Mouse (Mus musculus): ENCODE measurements around the gene Map1lc3a. TPM values are rescaled to one million over a fixed set of nuclear protein-coding genes. Genes with fewer than 3 reads are reported as not detected.

Gene Map1lc3a
- polyA plus RNA-seq, 1 experiment from 2014 or later, result 680 TPM

GRCm38 (mm10) chr2:155295453-155295852 is 19.4 kb downstream of the Map1lc3a start:
- 95% methylated on average over 6 of the region's 6 CpGs for WGBS
- Histone ChIP-seq H3K9me3 (ENCODE audit: control insufficient read depth, low read length) (no peaks in the 10 kb centered on the region), H3K4me1 (ENCODE audit: control insufficient read depth, insufficient read depth, low read length) (no peaks in the 10 kb centered on the region), H3K27ac (ENCODE audit: low read depth, low read length) (no peak overlapping the region), H3K27me3 (ENCODE audit: control insufficient read depth, insufficient read depth, low read length) (no peaks in the 10 kb centered on the region), H3K36me3 (ENCODE audit: control insufficient read depth, insufficient read depth, low read length) (peaks cover 35% of the 10 kb centered on the region), H3K4me2 (ENCODE audit: low read depth, low read length) (no peak overlapping the region), H3K4me3 (ENCODE audit: low read depth, low read length) (no peak overlapping the region), H3K9ac (replicated peaks; ENCODE audit: low read depth, low read length) (no peak overlapping the region)
- no peak for ATAC-seq (ENCODE audit: low read depth)

GRCm38 (mm10) chr2:155299563-155299962 is 23.5 kb downstream of the Map1lc3a start:
- no peak for ATAC-seq (ENCODE audit: low read depth)
- H3K4me3 ChIP-seq (ENCODE audit: low read depth, low read length), result no peak overlapping the region
- H3K9me3 ChIP-seq (ENCODE audit: control insufficient read depth, low read length), result no peaks in the 10 kb centered on the region
- H3K9ac ChIP-seq (replicated peaks; ENCODE audit: low read depth, low read length), result no peak overlapping the region
- H3K4me2 ChIP-seq (ENCODE audit: low read depth, low read length), result no peak overlapping the region
- H3K4me1 ChIP-seq (ENCODE audit: control insufficient read depth, insufficient read depth, low read length), result no peaks in the 10 kb centered on the region
- H3K27ac ChIP-seq (ENCODE audit: low read depth, low read length), result no peak overlapping the region
- peaks cover 41% of the 10 kb centered on the region for H3K36me3 ChIP-seq (ENCODE audit: control insufficient read depth, insufficient read depth, low read length)
- no peaks in the 10 kb centered on the region for H3K27me3 ChIP-seq (ENCODE audit: control insufficient read depth, insufficient read depth, low read length)
- 93% methylated on average over 4 of the region's 4 CpGs for WGBS

- Histone ChIP-seq H3K9me3 (ENCODE audit: control insufficient read depth, low read length) (no peaks in the 10 kb centered on the region), H3K4me3 (ENCODE audit: low read depth, low read length) (no peak overlapping the region), H3K27me3 (ENCODE audit: control insufficient read depth, insufficient read depth, low read length) (no peaks in the 10 kb centered on the region), H3K27ac (ENCODE audit: low read depth, low read length) (no peak overlapping the region), H3K36me3 (ENCODE audit: control insufficient read depth, insufficient read depth, low read length) (peaks cover 20% of the 10 kb centered on the region), H3K9ac (replicated peaks; ENCODE audit: low read depth, low read length) (no peak overlapping the region), H3K4me1 (ENCODE audit: control insufficient read depth, insufficient read depth, low read length) (no peaks in the 10 kb centered on the region), H3K4me2 (ENCODE audit: low read depth, low read length) (no peak overlapping the region)
- 35% methylated on average over 3 of the region's 3 CpGs for WGBS
- no peak for ATAC-seq (ENCODE audit: low read depth)
Measured at GRCm38 (mm10) chr2:155308936-155309592, 33.0 kb downstream of the Map1lc3a start.

GRCm38 (mm10) chr2:155313671-155314070 is 37.6 kb downstream of the Map1lc3a start:
- peaks cover 17% of the 10 kb centered on the region; the same call in 1 of the 2 replicates for H3K36me3 ChIP-seq (ENCODE audit: control insufficient read depth, insufficient read depth, low read length)
- 56% methylated on average over 6 of the region's 6 CpGs for WGBS

DNA sequence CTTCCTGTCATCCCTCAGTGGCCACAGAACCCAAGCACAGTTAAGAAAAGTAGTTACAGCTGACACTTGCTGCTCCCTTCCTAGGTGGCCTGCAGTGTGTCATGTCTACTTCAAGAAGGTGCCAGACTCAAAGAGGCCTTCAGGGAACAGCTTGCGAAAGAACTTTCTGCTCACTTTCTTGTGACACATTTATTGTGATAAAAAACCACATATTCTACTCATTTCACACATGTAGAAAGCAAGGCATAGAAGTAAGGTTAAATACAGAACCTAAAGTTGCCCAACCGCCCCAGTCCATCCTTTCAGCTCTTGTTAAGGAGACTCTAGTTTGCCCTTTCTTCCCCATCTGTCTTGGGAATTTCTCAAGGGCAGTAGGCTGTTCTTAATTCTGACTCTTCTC is 42.5 kb downstream of the Map1lc3a start:
- Histone ChIP-seq H3K4me2 (ENCODE audit: low read depth, low read length) (no peak overlapping the region), H3K4me1 (ENCODE audit: control insufficient read depth, insufficient read depth, low read length) (no peaks in the 10 kb centered on the region), H3K4me3 (ENCODE audit: low read depth, low read length) (no peak overlapping the region), H3K9ac (replicated peaks; ENCODE audit: low read depth, low read length) (no peak overlapping the region), H3K27ac (ENCODE audit: low read depth, low read length) (no peak overlapping the region), H3K36me3 (ENCODE audit: control insufficient read depth, insufficient read depth, low read length) (peaks cover 5% of the 10 kb centered on the region; the same call in 1 of the 2 replicates), H3K27me3 (ENCODE audit: control insufficient read depth, insufficient read depth, low read length) (no peaks in the 10 kb centered on the region), H3K9me3 (ENCODE audit: control insufficient read depth, low read length) (no peaks in the 10 kb centered on the region)
- no peak for ATAC-seq (ENCODE audit: low read depth)
- WGBS, result 96% methylated on average over 2 of the region's 2 CpGs

More at GRCm38 (mm10) chr2:155313671-155314070, 37.6 kb downstream of the Map1lc3a start:
- Histone ChIP-seq H3K27ac (ENCODE audit: low read depth, low read length) (no peak overlapping the region), H3K9me3 (ENCODE audit: control insufficient read depth, low read length) (no peaks in the 10 kb centered on the region), H3K27me3 (ENCODE audit: control insufficient read depth, insufficient read depth, low read length) (no peaks in the 10 kb centered on the region), H3K4me2 (ENCODE audit: low read depth, low read length) (no peak overlapping the region), H3K4me3 (ENCODE audit: low read depth, low read length) (no peak overlapping the region), H3K4me1 (ENCODE audit: control insufficient read depth, insufficient read depth, low read length) (no peaks in the 10 kb centered on the region), H3K9ac (replicated peaks; ENCODE audit: low read depth, low read length) (no peak overlapping the region)
- ATAC-seq (ENCODE audit: low read depth), result no peak

DNA sequence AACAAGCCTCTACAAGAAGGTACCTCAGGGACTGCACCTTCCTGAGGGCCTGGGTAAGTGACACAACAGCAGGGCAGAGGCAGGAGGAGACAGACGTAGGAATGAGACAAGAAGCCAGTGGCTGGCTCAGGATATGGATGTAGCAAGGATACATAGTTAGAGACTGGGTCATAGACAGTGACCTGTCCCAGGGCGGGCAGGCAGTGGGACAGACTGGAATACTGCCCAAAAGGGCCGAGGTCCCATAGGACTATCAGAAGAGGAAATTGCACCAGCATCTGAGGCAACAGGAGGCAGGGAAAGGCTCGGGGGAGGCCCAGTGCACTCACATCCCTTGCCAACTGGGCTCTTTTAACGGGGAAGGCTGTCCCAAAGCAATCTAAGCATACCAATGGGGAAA is 44.5 kb downstream of the Map1lc3a start:
- no peaks in the 10 kb centered on the region for H3K4me1 ChIP-seq (ENCODE audit: control insufficient read depth, insufficient read depth, low read length)
- no peak overlapping the region for H3K4me2 ChIP-seq (ENCODE audit: low read depth, low read length)
- no peak for ATAC-seq (ENCODE audit: low read depth)
- H3K36me3 ChIP-seq (ENCODE audit: control insufficient read depth, insufficient read depth, low read length), result peaks cover 4% of the 10 kb centered on the region; the same call in 1 of the 2 replicates
- WGBS, result 74% methylated on average over 5 of the region's 5 CpGs
- no peak overlapping the region for H3K4me3 ChIP-seq (ENCODE audit: low read depth, low read length)
- H3K27me3 ChIP-seq (ENCODE audit: control insufficient read depth, insufficient read depth, low read length), result no peaks in the 10 kb centered on the region
- no peaks in the 10 kb centered on the region for H3K9me3 ChIP-seq (ENCODE audit: control insufficient read depth, low read length)
- H3K27ac ChIP-seq (ENCODE audit: low read depth, low read length), result no peak overlapping the region
- no peak overlapping the region for H3K9ac ChIP-seq (replicated peaks; ENCODE audit: low read depth, low read length)

GRCm38 (mm10) chr2:155326001-155326400 is 49.9 kb downstream of the Map1lc3a start:
- H3K27ac ChIP-seq (ENCODE audit: low read depth, low read length), result no peak overlapping the region
- H3K4me3 ChIP-seq (ENCODE audit: low read depth, low read length), result no peak overlapping the region
- no peak overlapping the region for H3K9ac ChIP-seq (replicated peaks; ENCODE audit: low read depth, low read length)
- peaks cover 6% of the 10 kb centered on the region for H3K36me3 ChIP-seq (ENCODE audit: control insufficient read depth, insufficient read depth, low read length)
- WGBS, result 88% methylated on average over 4 of the region's 4 CpGs
- H3K27me3 ChIP-seq (ENCODE audit: control insufficient read depth, insufficient read depth, low read length), result no peaks in the 10 kb centered on the region
- H3K4me2 ChIP-seq (ENCODE audit: low read depth, low read length), result no peak overlapping the region
- ATAC-seq (ENCODE audit: low read depth), result no peak
- H3K4me1 ChIP-seq (ENCODE audit: control insufficient read depth, insufficient read depth, low read length), result no peaks in the 10 kb centered on the region
- H3K9me3 ChIP-seq (ENCODE audit: control insufficient read depth, low read length), result no peaks in the 10 kb centered on the region

Other genes starting within 250 kb of the Map1lc3a start
- gene Ahcy, start 201.8 kb upstream of the Map1lc3a start, polyA plus RNA-seq (2014; fragmentation: Nextera tagmentation; extraction: Ambion mirVana), result 29.7 and 37.0 TPM in 2 replicates
- gene Itch, start 142.8 kb upstream of the Map1lc3a start, polyA plus RNA-seq (2014; fragmentation: Nextera tagmentation; extraction: Ambion mirVana), result 44.7 and 48.9 TPM in 2 replicates
- 769 and 889 TPM in 2 replicates for gene Dynlrb1, start 39.8 kb upstream of the Map1lc3a start, polyA plus RNA-seq (2014; fragmentation: Nextera tagmentation; extraction: Ambion mirVana)
- 61.2 and 68.2 TPM in 2 replicates for gene Pigu, start 81.1 kb downstream of the Map1lc3a start, polyA plus RNA-seq (2014; fragmentation: Nextera tagmentation; extraction: Ambion mirVana)
- 79.4 and 102 TPM in 2 replicates for gene Trp53inp2, start 104.8 kb downstream of the Map1lc3a start, polyA plus RNA-seq (2014; fragmentation: Nextera tagmentation; extraction: Ambion mirVana)
- 31.4 and 36.0 TPM in 2 replicates for gene Ncoa6, start 197.6 kb downstream of the Map1lc3a start, polyA plus RNA-seq (2014; fragmentation: Nextera tagmentation; extraction: Ambion mirVana)
- gene Acss2, start 241.7 kb downstream of the Map1lc3a start, polyA plus RNA-seq (2014; fragmentation: Nextera tagmentation; extraction: Ambion mirVana), result 30.6 and 35.0 TPM in 2 replicates
- gene Ggt7, start 241.9 kb downstream of the Map1lc3a start, polyA plus RNA-seq (2014; fragmentation: Nextera tagmentation; extraction: Ambion mirVana), result 37.7 and 52.7 TPM in 2 replicates

All from neural tube, embryonic 14.5 days (tissue).